Mouse (Mus musculus) kidney, postnatal 36 days (tissue): ENCODE measurements around the gene Vps13d.

ENCODE experiments used
- DNase-seq, 2 experiments: peaks; one replicate each; pipeline ENCODE4 v3.0.0; 2021 to 2022; ENCODE audit warnings: mixed read lengths in 2 of 2

Gene Vps13d

GRCm38 (mm10) chr4:145073728-145074127 is 121.1 kb downstream of the Vps13d start:
- DNase-seq, result peak in 1 of 2 experiments; percentile 31

- no peak for DNase-seq
Observed at GRCm38 (mm10) chr4:145071942-145072341, 122.9 kb downstream of the Vps13d start.

- DNase-seq, result no peak
Observed at GRCm38 (mm10) chr4:145067019-145067680, 127.7 kb downstream of the Vps13d start.

- no peak for DNase-seq
Observed at GRCm38 (mm10) chr4:145066336-145067018, 128.3 kb downstream of the Vps13d start.

GRCm38 (mm10) chr4:145058749-145059442 is 135.9 kb downstream of the Vps13d start:
- no peak for DNase-seq

- DNase-seq, result peak; percentile 47 to 59
Observed at GRCm38 (mm10) chr4:145056346-145056745, 138.5 kb downstream of the Vps13d start.

- peak in 1 of 2 experiments; percentile 53 for DNase-seq
Observed at GRCm38 (mm10) chr4:145055792-145056191, 139.0 kb downstream of the Vps13d start.

GRCm38 (mm10) chr4:145054369-145054768 is 140.4 kb downstream of the Vps13d start:
- DNase-seq, result peak; percentile 39 to 73

- DNase-seq, result no peak
Observed at GRCm38 (mm10) chr4:145052697-145053096, 142.1 kb downstream of the Vps13d start.

- peak; percentile 71 to 74 for DNase-seq
Observed at GRCm38 (mm10) chr4:145052282-145052681, 142.5 kb downstream of the Vps13d start.

- DNase-seq, result no peak
Observed at GRCm38 (mm10) chr4:145051209-145051969, 143.4 kb downstream of the Vps13d start.

GRCm38 (mm10) chr4:145050518-145051208 is 144.1 kb downstream of the Vps13d start:
- DNase-seq, result no peak

- no peak for DNase-seq
Observed at GRCm38 (mm10) chr4:145047964-145048363, 146.8 kb downstream of the Vps13d start.

GRCm38 (mm10) chr4:145046032-145046401 is 148.8 kb downstream of the Vps13d start:
- no peak for DNase-seq

- no peak for DNase-seq
Observed at GRCm38 (mm10) chr4:145045312-145046031, 149.3 kb downstream of the Vps13d start.

GRCm38 (mm10) chr4:145041223-145041870 is 153.5 kb downstream of the Vps13d start:
- no peak for DNase-seq

- DNase-seq, result no peak
Observed at GRCm38 (mm10) chr4:145037631-145038416, 157.0 kb downstream of the Vps13d start.

GRCm38 (mm10) chr4:145037006-145037405 is 157.8 kb downstream of the Vps13d start:
- DNase-seq, result no peak

- DNase-seq, result no peak
Observed at GRCm38 (mm10) chr4:145035450-145035849, 159.4 kb downstream of the Vps13d start.
